Mouse (Mus musculus) stomach, embryonic 16.5 days (tissue): ENCODE results near the gene Pnpla2. TPM values are rescaled to one million over a fixed set of nuclear protein-coding genes. Genes with fewer than 3 reads are reported as not detected.

Source experiments
- ATAC-seq: fragments of 200-750 bp; cut with Nextera tagmentation; 2 replicates; pipeline ENCODE4 v1.8.0; 2017; ENCODE audit warnings: moderate number of reproducible peaks, moderate TSS enrichment; ENCODE audit not compliant: insufficient read depth, low FRiP score
- H3K27ac ChIP-seq: fragments of 300-500 bp; sonication (generic); 2 replicates; pipeline ENCODE4 v1.5.1; 2014; ENCODE audit warnings: low read length
- H3K27me3 ChIP-seq: fragments of 300-500 bp; sonication (generic); 2 replicates; pipeline ENCODE4 v1.6.1; 2014; ENCODE audit warnings: low read length, control low read depth, mixed read lengths; ENCODE audit not compliant: control insufficient read depth, insufficient read depth
- H3K36me3 ChIP-seq: fragments of 300-500 bp; sonication (generic); 2 replicates; pipeline ENCODE4 v1.6.1; 2014; ENCODE audit warnings: low read length; ENCODE audit not compliant: control insufficient read depth, insufficient read depth
- H3K4me1 ChIP-seq: fragments of 300-500 bp; sonication (generic); 2 replicates; pipeline ENCODE4 v1.6.1; 2014; ENCODE audit warnings: low read length, control low read depth, mixed read lengths; ENCODE audit not compliant: control insufficient read depth, insufficient read depth
- H3K4me2 ChIP-seq: fragments of 300-500 bp; sonication (generic); 2 replicates; pipeline ENCODE4 v1.6.1; 2014; ENCODE audit warnings: low read depth, low read length, mixed read lengths
- H3K4me3 ChIP-seq: fragments of 300-500 bp; sonication (generic); replicated peaks from 2 replicates; pipeline ENCODE4 v1.5.1; 2014; ENCODE audit warnings: mild to moderate bottlenecking, low read length
- H3K9ac ChIP-seq: fragments of 300-500 bp; sonication (generic); 2 replicates; pipeline ENCODE4 v1.6.1; 2014; ENCODE audit warnings: low read length
- H3K9me3 ChIP-seq: fragments of 300-500 bp; sonication (generic); replicated peaks from 2 replicates; pipeline ENCODE4 v1.6.1; 2016; ENCODE audit warnings: low read length, control low read depth; ENCODE audit not compliant: control insufficient read depth
- WGBS: fragments of 180-500 bp; shearing (Covaris S2); extraction: QIAGEN DNeasy Blood & Tissue Kit; methylation state at CpG from one replicate; pipeline ENCODE4 v1.1.7; 2014; 5-methylcytosine and 5-hydroxymethylcytosine counted together
- polyA plus RNA-seq: library from polyadenylated mRNA; unstranded; fragments of >200 nt; fragmentation: Nextera tagmentation; extraction: Ambion mirVana; gene quantifications from 2 replicates; pipeline ENCODE4 v1.2.1, GENCODE M21; 2015

Pnpla2 gene
- polyA plus RNA-seq, 1 experiment from 2014 or later = 34.0 TPM

- no peak overlapping the region for H3K27ac ChIP-seq
- no peak overlapping the region for H3K4me2 ChIP-seq
- no peaks in the 10 kb centered on the region for H3K27me3 ChIP-seq
- 56% methylated on average over 9 of the region's 9 CpGs for WGBS
- H3K4me3 ChIP-seq = no peak overlapping the region
- no peaks in the 10 kb centered on the region for H3K36me3 ChIP-seq
- H3K9me3 ChIP-seq = no peaks in the 10 kb centered on the region
- ATAC-seq = no peak
- H3K9ac ChIP-seq = no peak overlapping the region
- peaks cover 23% of the 10 kb centered on the region for H3K4me1 ChIP-seq
Measured at GRCm38 (mm10) chr7:141429840-141430584, 25.0 kb upstream of the Pnpla2 start.

GRCm38 (mm10) chr7:141430585-141431240 is 24.3 kb upstream of the Pnpla2 start:
- no peak overlapping the region for H3K4me3 ChIP-seq
- H3K4me2 ChIP-seq = no peak overlapping the region
- peaks cover 29% of the 10 kb centered on the region for H3K4me1 ChIP-seq
- H3K27me3 ChIP-seq = no peaks in the 10 kb centered on the region
- H3K36me3 ChIP-seq = no peaks in the 10 kb centered on the region
- no peak overlapping the region for H3K27ac ChIP-seq
- WGBS = 91% methylated on average over 9 of the region's 9 CpGs
- no peak overlapping the region for H3K9ac ChIP-seq
- ATAC-seq = no peak
- no peaks in the 10 kb centered on the region for H3K9me3 ChIP-seq

GRCm38 (mm10) chr7:141431434-141432185 is 23.4 kb upstream of the Pnpla2 start:
- ATAC-seq = no peak
- 95% methylated on average over 19 of the region's 19 CpGs for WGBS

GRCm38 (mm10) chr7:141432186-141432611 is 22.8 kb upstream of the Pnpla2 start:
- H3K27ac ChIP-seq = no peak overlapping the region
- 80% methylated on average over 8 of the region's 8 CpGs for WGBS
- H3K4me2 ChIP-seq = no peak overlapping the region
- no peak overlapping the region for H3K4me3 ChIP-seq
- ATAC-seq = no peak
- H3K9ac ChIP-seq = no peak overlapping the region
- H3K4me1 ChIP-seq = peaks cover 33% of the 10 kb centered on the region
- no peaks in the 10 kb centered on the region for H3K36me3 ChIP-seq
- no peaks in the 10 kb centered on the region for H3K9me3 ChIP-seq
- no peaks in the 10 kb centered on the region for H3K27me3 ChIP-seq

More at GRCm38 (mm10) chr7:141431434-141432185, 23.4 kb upstream of the Pnpla2 start:
- H3K36me3 ChIP-seq = no peaks in the 10 kb centered on the region
- H3K4me2 ChIP-seq = no peak overlapping the region
- no peak overlapping the region for H3K4me3 ChIP-seq
- H3K4me1 ChIP-seq = peaks cover 30% of the 10 kb centered on the region
- H3K27ac ChIP-seq = no peak overlapping the region
- no peak overlapping the region for H3K9ac ChIP-seq
- H3K9me3 ChIP-seq = no peaks in the 10 kb centered on the region
- H3K27me3 ChIP-seq = no peaks in the 10 kb centered on the region

GRCm38 (mm10) chr7:141432741-141433516 is 22.1 kb upstream of the Pnpla2 start:
- Histone ChIP-seq H3K27me3 (no peaks in the 10 kb centered on the region), H3K36me3 (no peaks in the 10 kb centered on the region), H3K9ac (0 out of 2 replicates have a peak overlapping the region, but pooled peaks have one; percentile 7), H3K4me2 (no peak overlapping the region), H3K4me3 (no peak overlapping the region), H3K9me3 (no peaks in the 10 kb centered on the region), H3K27ac (no peak overlapping the region), H3K4me1 (peaks cover 33% of the 10 kb centered on the region)
- WGBS = 81% methylated on average over 6 of the region's 6 CpGs
- no peak for ATAC-seq

- WGBS = 68% methylated on average over 15 of the region's 15 CpGs
- H3K4me2 ChIP-seq = peak overlapping the region; percentile 67
Measured at GRCm38 (mm10) chr7:141433517-141434400, 21.2 kb upstream of the Pnpla2 start.

GRCm38 (mm10) chr7:141434464-141434863 is 20.5 kb upstream of the Pnpla2 start:
- Histone ChIP-seq H3K9me3 (no peaks in the 10 kb centered on the region), H3K9ac (peak overlapping the region; percentile 74), H3K4me1 (peaks cover 27% of the 10 kb centered on the region), H3K4me3 (peak overlapping the region; percentile 54), H3K27me3 (no peaks in the 10 kb centered on the region), H3K36me3 (no peaks in the 10 kb centered on the region), H3K27ac (peak overlapping the region; percentile 35; the same call in 1 of the 2 replicates), H3K4me2 (peak overlapping the region; percentile 67)
- WGBS = 17% methylated on average over 8 of the region's 8 CpGs
- ATAC-seq = no peak

More at GRCm38 (mm10) chr7:141433517-141434400, 21.2 kb upstream of the Pnpla2 start:
- H3K27me3 ChIP-seq = no peaks in the 10 kb centered on the region
- H3K4me1 ChIP-seq = peaks cover 33% of the 10 kb centered on the region
- no peaks in the 10 kb centered on the region for H3K9me3 ChIP-seq
- H3K4me3 ChIP-seq = peak overlapping the region; percentile 54
- H3K9ac ChIP-seq = peak overlapping the region; percentile 74
- no peaks in the 10 kb centered on the region for H3K36me3 ChIP-seq
- H3K27ac ChIP-seq = no peak overlapping the region
- ATAC-seq = no peak
